Mouse (Mus musculus) retina, embryonic 14.5 days (tissue): ENCODE results near the gene Plekhf1.

Source experiments
- DNase-seq: peaks from one replicate; pipeline ENCODE4 v3.0.0-alpha.2; 2015; ENCODE audit warnings: low spot score

Plekhf1 gene

GRCm38 (mm10) chr7:38227900-38228298 lies at the start of gene Plekhf1:
Plekhf1 (minus strand) TSS chr7:38228016.
- DNase-seq: peak; percentile 94

- DNase-seq: no peak
Measured at GRCm38 (mm10) chr7:38272551-38272950, 44.7 kb upstream of the Plekhf1 start.

- no peak for DNase-seq
Measured at GRCm38 (mm10) chr7:38271859-38272258, 44.0 kb upstream of the Plekhf1 start.

- no peak for DNase-seq
Measured at GRCm38 (mm10) chr7:38271511-38271811, 43.6 kb upstream of the Plekhf1 start.

- DNase-seq: peak; percentile 94
Measured at GRCm38 (mm10) chr7:38270703-38271510, 43.1 kb upstream of the Plekhf1 start, which contains the start of gene Pop4. Pop4 (minus strand) TSS chr7:38271423.

GRCm38 (mm10) chr7:38267006-38267680 lies 39.3 kb upstream of the Plekhf1 start:
- DNase-seq: peak; percentile 70

- no peak for DNase-seq
Measured at GRCm38 (mm10) chr7:38262406-38262805, 34.6 kb upstream of the Plekhf1 start.

- DNase-seq: no peak
Measured at GRCm38 (mm10) chr7:38259631-38260030, 31.8 kb upstream of the Plekhf1 start.

GRCm38 (mm10) chr7:38253441-38253840 lies 25.6 kb upstream of the Plekhf1 start:
- no peak for DNase-seq

- DNase-seq: no peak
Measured at GRCm38 (mm10) chr7:38251494-38252216, 23.8 kb upstream of the Plekhf1 start.

GRCm38 (mm10) chr7:38242417-38242816 lies 14.6 kb upstream of the Plekhf1 start:
- DNase-seq: no peak

- DNase-seq: no peak
Measured at GRCm38 (mm10) chr7:38237140-38237539, 9.3 kb upstream of the Plekhf1 start.

GRCm38 (mm10) chr7:38236400-38237105 lies 8.7 kb upstream of the Plekhf1 start:
- DNase-seq: no peak

GRCm38 (mm10) chr7:38230285-38230684 lies 2.5 kb upstream of the Plekhf1 start:
- no peak for DNase-seq

- DNase-seq: no peak
Measured at GRCm38 (mm10) chr7:38228329-38228728, 513 bp upstream of the Plekhf1 start.

- peak; percentile 51 for DNase-seq
Measured at GRCm38 (mm10) chr7:38227181-38227899, 476 bp downstream of the Plekhf1 start.

- DNase-seq: no peak
Measured at GRCm38 (mm10) chr7:38226226-38226625, 1.6 kb downstream of the Plekhf1 start.

GRCm38 (mm10) chr7:38224577-38225369 lies 3.0 kb downstream of the Plekhf1 start:
- no peak for DNase-seq

GRCm38 (mm10) chr7:38220866-38221265 lies 7.0 kb downstream of the Plekhf1 start:
- DNase-seq: no peak

- no peak for DNase-seq
Measured at GRCm38 (mm10) chr7:38219526-38219925, 8.3 kb downstream of the Plekhf1 start.
